Mouse (Mus musculus): ENCODE measurements around the gene Tmem156.

Tmem156 gene

DNA sequence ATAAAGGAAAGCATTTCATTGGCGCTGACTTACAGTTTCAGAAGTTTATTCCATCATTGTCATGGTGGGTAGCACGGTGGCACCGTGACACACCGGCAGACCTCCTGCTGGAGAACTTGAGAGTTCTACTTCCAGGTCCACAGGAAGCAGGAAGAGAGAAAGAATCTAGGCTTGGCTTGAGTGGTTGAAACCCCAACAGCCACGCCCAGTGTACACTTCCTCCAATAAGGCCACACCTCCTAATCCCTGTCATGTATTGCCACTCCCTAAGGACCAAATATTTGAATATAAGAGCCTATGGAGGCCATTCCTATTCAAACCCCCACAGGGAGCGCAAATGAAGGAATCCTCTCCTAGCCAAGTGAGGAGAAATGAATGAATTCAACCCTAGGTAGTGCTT, 34.3 kb downstream of the Tmem156 start:
- no peak for DNase-seq (ENCODE audit: extremely low read depth, insufficient read length, low spot score)

DNA sequence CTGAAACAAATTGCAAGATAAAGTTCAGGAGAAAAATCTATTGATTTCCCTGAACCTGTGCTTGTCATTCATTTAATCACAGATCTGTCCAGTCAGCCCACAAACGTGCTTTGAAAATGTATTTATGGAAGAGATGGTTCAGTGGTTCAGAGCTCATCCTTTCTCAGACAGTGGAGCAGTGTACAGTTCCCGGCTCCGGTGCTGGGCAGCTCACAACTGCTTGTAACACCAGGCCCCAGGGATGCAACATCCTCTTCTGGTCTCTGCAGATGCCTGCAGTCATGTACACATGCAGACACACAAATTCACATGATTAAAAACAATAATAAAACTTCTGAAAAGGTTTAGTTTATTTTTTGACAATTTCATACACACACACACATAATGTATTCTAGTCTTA, 40.4 kb downstream of the Tmem156 start:
- no peak for DNase-seq (ENCODE audit: extremely low read depth, insufficient read length, low spot score)

DNA sequence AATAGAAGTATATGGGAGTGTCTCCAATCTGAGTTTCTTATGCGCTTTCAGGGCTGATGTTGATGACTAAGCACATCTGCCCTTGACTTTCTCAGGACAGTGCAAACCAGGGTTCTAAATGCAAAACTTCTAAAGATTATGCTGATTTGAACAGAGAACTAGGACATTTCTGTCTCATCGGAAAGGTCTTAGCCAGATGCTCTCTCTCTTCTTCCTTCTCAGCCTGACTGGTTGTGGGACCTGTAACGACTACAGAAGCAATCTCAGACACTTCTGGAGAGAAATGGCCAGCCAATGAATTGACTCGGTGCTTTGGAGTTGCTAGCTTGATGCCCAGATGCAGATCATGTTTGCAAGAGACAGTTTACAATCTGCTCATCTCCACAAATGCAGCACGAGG, 42.1 kb downstream of the Tmem156 start:
- no peak for DNase-seq (ENCODE audit: extremely low read depth, insufficient read length, low spot score)

DNA sequence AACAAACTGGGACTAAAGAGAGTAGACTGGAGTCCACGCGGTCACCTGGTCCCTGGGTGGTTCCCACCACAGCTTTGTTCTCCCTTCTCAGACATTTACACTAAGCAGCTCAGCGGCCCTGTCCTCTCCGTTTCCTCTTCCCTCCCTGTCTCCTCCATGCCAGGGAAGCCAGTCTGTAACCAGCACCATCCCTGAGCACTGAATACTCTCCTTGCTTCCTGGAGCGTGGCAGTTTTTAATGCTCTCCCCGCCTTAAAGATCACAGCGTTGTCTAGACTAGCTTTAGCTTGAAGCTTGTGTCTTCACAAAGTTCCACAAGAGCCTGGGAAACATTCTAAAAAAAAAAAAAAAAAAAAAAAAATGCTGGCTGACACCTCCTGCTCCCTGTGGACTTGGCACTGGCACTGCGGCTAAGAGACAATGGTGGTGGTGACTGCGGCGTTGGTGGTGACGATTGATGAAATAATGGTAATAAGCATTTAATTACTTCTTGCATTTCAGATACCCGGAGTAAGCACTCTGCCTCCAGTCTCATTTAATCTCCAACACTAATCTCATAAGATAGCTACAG, 44.6 kb downstream of the Tmem156 start:
- DNase-seq (ENCODE audit: extremely low read depth, insufficient read length, low spot score): no peak

DNA sequence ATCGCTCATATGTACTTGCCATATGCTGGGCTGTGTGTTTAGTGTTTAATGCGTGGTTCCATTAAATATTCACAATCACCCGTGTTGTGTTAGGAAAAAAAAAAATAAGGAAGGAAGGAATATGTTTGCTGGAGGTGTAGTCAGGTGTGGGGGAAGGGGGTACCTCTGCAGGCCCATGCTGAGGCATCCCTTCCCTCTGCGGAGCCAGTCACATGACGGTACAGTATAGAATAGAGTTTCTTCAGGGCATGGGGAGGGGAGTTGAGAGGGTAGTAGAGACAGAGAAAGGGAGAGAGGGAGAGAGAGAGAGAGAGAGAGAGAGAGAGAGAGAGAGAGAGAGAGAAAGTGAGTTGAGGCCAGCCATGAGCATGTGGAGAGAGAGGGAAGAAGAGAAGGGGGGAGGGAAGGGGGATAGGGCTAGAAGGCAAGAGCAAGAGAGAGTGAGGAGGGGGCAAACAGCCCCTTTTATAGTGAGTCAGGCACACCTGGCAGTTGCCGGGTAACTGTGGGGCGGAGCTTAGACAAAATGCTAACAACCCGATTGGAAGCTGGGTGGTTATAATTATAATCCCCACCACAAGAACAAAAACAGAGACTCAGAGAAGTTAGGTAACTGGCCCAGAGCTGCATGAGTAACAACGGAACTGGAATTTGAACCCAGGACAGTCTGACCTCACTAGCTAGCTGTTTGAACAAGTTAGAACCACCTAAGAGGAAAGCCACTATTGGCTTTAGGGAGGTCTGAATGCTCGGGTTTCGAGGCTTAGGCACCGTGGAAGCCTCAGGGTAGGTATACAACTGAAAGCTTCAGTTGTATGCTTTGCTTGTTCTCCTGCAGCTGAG, 45.3 kb downstream of the Tmem156 start:
- no peak for DNase-seq (ENCODE audit: extremely low read depth, insufficient read length, low spot score)

DNA sequence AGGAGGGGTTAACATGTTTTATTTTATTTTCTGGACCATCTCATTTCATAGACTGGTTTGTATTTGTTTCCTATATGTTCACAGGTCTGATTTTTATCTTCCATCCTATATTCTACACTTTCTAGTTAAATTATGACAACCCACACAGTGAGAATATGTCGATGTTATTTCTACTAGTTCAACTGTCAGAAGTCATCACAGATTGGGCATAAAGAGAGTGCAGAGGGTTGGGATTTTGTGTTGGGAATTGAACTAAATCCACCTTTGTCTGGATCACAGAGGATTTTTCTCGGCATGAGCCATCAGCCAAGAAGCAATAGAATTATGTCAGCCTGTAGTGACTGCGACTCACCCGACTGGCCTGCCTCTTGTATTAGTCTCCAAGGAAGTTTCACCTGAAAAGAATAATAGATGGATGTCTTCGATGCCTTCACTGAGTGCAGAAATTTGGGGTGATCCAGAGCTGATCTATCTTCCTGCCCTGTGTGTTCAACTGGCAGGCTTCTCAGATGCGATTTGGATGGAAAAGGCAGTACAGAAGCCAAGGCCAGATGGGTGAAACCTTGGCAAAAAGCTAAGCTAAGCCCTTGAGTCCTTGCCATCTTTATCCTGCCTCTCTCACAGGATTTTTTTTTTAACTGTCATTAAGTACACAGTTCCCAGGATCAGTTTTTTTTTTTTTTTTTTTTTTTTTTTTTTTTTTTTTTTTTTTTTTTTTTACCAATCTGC, 46.1 kb downstream of the Tmem156 start:
- no peak for DNase-seq (ENCODE audit: extremely low read depth, insufficient read length, low spot score)

DNA sequence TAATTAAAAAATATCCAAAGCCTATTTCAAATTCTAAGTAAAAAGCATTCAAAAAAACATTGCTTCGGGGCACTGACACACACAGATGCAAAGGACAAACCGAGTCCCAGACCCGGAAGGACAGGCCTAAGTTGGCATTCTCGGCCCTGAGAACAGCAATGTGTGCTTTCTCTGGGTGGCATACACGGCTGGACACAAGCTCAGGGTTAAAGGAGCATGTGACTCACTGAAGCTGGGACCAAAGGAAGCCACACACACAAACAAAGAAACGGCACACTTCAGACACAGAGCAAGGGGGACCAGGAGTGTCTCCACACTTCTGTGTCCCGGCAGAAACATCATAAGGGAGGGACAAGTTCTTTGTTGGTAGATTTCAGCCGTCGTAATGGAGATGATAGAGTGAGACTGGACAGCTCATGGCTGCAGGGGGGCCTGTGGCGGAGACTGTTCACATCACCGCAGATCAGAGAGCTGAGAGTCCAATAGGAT, 48.5 kb downstream of the Tmem156 start:
- DNase-seq (ENCODE audit: extremely low read depth, insufficient read length, low spot score): no peak

DNA sequence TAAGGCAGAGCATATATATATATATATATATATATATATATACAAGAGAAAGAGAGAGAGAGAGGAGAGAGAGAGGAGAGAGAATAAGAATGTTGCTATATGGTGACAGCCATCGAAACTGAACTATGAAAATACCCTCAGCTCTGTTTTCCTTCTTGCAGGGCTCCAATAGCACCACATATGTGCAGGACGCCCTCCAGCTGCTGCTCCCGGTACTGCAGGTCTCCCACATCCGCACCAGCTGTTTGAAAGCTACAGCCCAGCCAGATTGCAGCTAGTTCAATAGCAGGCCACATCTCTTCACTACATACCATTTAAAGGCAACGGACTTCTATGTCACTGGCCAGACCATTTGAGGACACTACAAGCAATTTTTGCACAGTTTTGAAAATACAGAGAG, 51.5 kb downstream of the Tmem156 start:
- no peak for DNase-seq (ENCODE audit: extremely low read depth, insufficient read length, low spot score)

DNA sequence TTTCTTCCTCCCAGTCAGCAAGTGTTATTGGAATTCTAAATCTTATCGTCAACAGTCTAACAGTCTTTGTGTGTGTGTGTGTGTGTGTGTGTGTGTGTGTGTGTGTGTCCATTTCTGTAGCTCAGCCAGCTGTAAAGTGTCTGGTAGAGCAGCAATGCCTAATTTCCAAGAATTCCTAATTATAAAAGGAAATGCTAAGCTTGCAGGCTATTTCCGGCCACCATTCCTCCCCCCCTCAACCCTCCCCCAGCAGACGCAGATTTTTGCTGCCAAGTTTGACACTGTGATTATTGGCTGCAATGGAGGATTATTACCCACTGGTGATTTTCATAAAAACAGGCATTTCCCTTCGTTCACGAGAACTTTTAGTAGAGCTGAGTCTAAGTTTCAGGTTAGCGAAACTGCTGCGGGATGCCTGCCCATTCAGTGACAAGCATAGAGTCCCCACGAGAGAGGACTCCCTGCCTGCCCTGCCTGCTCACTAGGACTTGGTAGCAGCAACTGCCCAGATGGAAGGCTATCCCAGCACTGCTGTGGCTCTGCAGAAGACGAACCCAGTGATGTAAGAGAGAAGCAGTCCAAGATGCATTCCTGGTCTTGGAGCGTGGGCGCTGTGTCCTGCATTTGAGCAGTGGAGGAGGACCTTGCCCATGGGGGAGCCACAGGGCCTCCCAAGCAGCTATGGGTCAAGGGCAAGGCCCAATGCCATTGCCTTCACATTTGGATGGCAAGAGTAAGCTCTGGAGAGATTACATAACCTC, 52.9 kb downstream of the Tmem156 start:
- no peak for DNase-seq (ENCODE audit: extremely low read depth, insufficient read length, low spot score)

DNA sequence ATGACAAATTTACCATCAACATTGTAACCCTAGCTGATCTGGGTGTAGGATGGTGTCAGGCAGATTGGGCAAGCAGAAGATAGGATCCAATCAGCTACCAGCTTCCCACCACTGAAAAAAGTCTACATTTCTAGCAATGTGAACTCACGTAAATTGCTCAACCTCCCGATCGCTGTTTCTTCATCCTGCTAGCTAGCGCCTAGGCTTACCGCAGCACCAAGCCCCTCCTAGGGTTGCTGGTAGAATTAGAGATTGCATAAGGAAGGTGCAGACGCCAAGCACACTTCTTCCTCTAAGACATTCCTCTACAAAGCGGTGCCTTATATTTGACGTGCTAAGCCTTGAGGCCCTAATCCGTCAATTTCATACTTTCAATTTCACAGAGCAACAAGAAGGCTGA, 53.6 kb downstream of the Tmem156 start:
- DNase-seq (ENCODE audit: extremely low read depth, insufficient read length, low spot score): no peak

DNA sequence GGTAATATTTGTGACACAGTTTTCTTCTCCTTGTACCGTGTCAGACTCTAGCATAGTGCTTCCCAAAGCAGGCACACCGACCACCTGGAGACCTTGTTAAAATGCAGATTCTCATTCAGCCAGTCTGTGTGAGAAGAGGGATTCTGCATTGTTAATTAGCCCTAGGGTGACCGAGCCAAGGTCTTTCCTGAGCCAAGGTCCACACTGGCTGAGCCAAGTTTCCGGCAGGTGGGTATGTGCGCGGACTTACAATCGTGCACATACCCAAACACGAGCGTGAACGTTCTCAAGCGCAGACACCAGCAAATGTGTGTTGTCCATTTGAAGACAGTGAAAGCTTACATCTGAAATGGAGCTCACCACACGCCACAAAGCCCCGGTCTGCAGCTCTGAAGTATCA, 55.3 kb downstream of the Tmem156 start:
- DNase-seq (ENCODE audit: extremely low read depth, insufficient read length, low spot score): no peak

DNA sequence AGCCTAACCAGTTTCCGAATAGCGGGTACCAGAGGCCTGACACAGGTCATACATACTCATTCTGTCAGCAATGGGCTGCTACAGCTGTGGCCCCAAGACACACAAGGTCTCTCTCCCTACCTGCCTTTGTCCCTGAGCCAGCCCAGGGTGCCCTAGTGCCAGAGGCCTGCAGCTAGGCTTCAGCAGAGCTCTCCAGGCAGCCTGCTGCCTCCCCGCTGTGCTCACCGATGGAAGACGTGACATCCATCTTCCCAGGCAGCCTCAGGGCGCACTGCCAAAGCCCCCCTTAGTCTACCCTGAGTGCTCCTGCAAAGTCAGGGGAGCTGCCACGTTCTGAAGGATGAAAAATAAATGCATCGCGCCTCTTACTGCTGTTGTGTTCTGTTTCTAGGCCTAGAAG, 63.9 kb downstream of the Tmem156 start:
- DNase-seq (ENCODE audit: extremely low read depth, insufficient read length, low spot score): no peak

DNA sequence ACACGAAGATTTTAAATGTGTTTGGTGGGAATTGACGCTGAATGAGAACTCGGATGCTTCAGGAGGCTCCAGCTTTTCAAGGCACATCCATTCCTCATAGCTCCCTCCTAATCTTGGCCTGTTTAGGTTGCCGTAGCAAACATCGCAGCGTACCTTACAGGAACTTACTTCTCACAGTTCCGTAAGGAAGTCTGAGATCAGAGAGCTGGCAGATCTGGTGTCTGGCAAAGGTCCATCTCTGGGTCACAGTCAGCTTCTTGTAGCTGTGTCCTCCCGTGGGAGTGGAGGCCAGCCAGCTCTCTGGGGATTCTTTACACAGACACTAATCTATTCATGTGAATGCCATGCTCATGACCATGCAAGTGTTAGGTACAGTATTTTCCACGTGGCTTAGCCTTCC, 65.2 kb downstream of the Tmem156 start:
- no peak for DNase-seq (ENCODE audit: extremely low read depth, insufficient read length, low spot score)

DNA sequence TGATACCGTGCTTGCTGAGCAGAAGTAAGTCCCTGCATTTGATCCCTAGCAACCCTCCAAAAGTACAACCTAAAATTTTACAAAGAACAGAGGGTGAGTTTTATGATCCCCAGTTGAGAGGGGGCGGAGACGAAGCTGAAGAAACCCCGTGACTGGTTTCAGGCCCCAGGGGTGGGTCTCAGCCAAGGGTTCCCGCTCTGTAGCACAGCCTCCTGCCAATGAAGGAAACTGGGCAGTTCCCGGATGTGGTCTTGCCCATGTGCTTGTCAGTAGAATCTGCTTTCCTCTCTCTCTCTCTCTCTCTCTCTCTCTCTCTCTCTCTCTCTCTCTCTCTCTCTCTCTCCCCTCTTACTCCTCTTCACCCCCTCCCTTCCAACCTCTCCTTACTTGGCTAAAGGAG, 66.0 kb downstream of the Tmem156 start:
- DNase-seq (ENCODE audit: extremely low read depth, insufficient read length, low spot score): no peak

DNA sequence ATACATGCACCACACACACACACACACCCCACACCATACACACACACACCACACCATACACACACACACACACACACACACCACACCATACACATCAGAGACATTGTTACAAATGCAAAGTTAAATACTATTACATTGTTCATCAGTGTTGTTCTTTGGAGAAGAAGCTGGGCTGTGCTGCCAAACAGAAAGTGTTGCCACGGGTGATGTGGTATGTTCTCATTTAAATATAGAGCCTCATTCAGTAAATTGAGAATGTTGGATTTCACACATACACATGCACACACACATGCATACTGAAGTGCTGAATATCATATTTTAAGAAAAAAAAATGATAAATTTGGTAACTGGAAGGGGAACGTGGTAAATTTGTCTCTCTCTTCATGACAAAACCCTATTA, 67.3 kb downstream of the Tmem156 start:
- no peak for DNase-seq (ENCODE audit: extremely low read depth, insufficient read length, low spot score)

DNA sequence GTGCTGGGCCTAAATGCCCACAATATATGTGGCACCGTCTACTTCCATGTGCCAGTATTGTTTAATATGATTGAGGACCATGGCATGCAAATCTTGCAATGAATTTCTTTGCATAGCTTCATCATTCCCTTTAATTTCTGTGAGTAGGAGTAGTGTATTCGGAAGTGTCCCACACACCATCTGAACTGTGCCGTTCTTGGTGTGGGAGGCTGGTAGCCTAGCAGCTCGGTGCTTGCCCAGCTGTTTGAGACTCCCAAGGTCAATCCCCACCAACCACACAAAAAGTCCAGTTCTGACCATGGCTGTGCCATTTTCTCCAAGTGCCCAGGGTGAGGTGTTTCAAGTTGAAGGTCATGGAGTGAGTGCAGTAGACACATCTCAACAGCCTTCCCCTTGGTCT, 69.9 kb downstream of the Tmem156 start:
- no peak for DNase-seq (ENCODE audit: extremely low read depth, insufficient read length, low spot score)

DNA sequence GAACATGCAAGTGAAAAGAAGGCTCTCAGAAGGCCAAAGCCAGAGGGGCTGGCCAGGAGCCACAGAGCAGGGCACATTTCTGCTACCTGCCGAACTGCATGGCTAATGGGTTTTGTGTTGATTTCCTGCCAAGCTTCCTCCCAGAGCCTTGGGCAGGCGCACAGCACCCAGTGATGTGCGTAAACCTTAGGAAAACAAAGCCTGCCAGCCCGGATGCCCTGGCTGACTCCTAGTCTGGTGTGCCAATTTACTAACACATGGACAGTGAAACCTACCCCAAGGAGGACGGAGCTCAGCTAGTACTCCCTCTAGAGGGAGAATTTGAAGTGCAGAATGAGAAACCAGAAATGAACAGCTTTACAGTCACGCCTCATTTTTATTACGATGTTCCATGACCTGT, 72.1 kb downstream of the Tmem156 start:
- DNase-seq (ENCODE audit: extremely low read depth, insufficient read length, low spot score): no peak

DNA sequence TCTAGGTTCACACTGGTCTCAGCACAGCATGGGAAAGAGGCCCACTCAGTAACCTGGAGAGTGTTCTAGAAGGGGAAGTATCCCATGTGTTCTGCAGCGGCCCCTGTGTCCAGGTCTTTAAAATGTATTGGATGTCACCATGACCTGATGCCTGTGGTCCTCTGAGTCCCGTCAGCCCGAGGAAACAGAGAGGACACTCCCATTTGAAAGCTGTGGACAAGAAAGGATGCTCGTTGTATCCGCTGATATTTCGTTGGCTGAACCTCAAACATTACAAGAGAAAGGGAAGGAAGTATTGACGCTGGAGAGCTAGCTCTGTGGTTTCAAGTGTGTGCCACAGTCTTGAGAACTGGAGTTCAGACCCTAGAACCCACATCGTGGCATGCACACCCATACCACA, 72.8 kb downstream of the Tmem156 start:
- DNase-seq (ENCODE audit: extremely low read depth, insufficient read length, low spot score): no peak

DNA sequence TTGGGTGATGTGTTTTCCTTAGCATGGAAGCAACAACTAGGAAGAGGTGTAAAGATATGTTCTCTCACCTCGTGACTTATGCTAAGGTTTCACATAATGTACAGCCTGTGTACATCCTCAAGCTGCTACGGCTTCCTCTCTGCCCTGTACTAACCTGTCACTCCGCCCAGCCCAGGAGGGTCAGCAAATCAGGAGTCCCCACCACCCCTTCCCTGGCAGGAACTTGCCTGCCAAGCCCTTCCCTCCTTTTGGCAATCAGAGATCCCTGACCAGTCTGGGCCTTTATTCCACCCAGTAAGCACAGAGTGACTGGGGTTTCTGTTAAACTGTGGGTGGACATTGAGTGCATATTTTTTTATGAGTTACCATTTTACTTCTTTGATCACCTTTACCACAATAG, 76.4 kb downstream of the Tmem156 start:
- no peak for DNase-seq (ENCODE audit: extremely low read depth, insufficient read length, low spot score)

DNA sequence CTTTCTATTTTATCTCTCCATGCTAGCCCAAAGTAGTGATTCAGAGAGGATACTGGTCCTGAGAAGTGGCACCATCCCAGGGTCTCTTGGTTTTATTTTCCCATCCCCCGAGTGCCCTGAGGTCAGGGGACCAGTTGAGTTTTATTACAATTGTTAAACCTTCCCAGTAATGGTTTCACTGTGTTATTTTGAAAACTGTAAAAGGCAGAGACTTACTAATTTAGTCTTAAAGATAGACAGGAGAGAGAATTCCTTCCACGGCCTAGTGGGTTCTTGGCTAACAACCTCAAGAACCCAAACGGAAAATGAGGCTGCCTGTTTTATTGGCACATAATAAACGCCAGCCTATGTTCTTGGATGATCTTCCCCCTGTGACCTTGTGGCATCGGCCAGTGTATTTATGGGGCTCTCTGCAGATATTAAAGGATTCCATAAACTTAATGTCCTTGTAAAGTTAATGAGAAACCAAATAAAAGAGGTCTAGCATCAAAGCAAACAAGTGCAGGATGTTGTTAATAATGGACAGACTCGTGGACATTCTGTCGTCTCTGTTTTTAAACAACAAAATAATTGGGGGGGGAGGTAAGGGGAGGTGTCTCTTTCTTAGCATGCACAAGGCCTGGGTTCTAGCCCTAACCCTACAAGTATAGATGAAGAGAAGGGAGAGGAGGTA, 79.9 kb downstream of the Tmem156 start:
- no peak for DNase-seq (ENCODE audit: extremely low read depth, insufficient read length, low spot score)
